Mouse (Mus musculus): ENCODE data around the gene Gm10153.
A peak's percentile ranks its signal among the peaks of the same experiment; 100 is the strongest.
"Not testable (repeated sequence)": the region's sequence is repeated elsewhere in the genome, so short reads cannot be mapped to it uniquely, and the experiment has no call there.

Gm10153 gene

GRCm38 (mm10) chr7:142190289-142190688, at the start of gene Gm10153:
Gm10153 (minus strand) TSS chr7:142190389.
- DNase-seq (ENCODE audit: low read depth, low spot score) = no peak

GRCm38 (mm10) chr7:142231540-142231939, 41.4 kb upstream of the Gm10153 start:
- DNase-seq (ENCODE audit: low read depth, low spot score) = no peak

- not testable (repeated sequence) for DNase-seq (ENCODE audit: low read depth, low spot score)
Measured at GRCm38 (mm10) chr7:142229871-142230270, 39.7 kb upstream of the Gm10153 start, which contains the start of gene Krtap5-5. Krtap5-5 (minus strand) TSS chr7:142229971.

- DNase-seq (ENCODE audit: low read depth, low spot score) = no peak
Measured at GRCm38 (mm10) chr7:142224518-142224917, 34.3 kb upstream of the Gm10153 start.

GRCm38 (mm10) chr7:142212136-142212535, 21.9 kb upstream of the Gm10153 start:
- DNase-seq (ENCODE audit: low read depth, low spot score) = not testable (repeated sequence)

GRCm38 (mm10) chr7:142211559-142211958, 21.4 kb upstream of the Gm10153 start, which contains the start of gene Gm7579:
Gm7579 (plus strand) TSS chr7:142211859.
- no peak for DNase-seq (ENCODE audit: low read depth, low spot score)

- DNase-seq (ENCODE audit: low read depth, low spot score) = not testable (repeated sequence)
Measured at GRCm38 (mm10) chr7:142206891-142207290, 16.7 kb upstream of the Gm10153 start.

GRCm38 (mm10) chr7:142205488-142205887, 15.3 kb upstream of the Gm10153 start:
- DNase-seq (ENCODE audit: low read depth, low spot score) = no peak

- no peak for DNase-seq (ENCODE audit: low read depth, low spot score)
Measured at GRCm38 (mm10) chr7:142201064-142201463, 10.9 kb upstream of the Gm10153 start, which contains the start of gene Krtap5-3. Krtap5-3 (plus strand) TSS chr7:142201364.

- DNase-seq (ENCODE audit: low read depth, low spot score) = no peak
Measured at GRCm38 (mm10) chr7:142198748-142199147, 8.6 kb upstream of the Gm10153 start.

- no peak for DNase-seq (ENCODE audit: low read depth, low spot score)
Measured at GRCm38 (mm10) chr7:142188156-142188555, 2.0 kb downstream of the Gm10153 start.

- no peak for DNase-seq (ENCODE audit: low read depth, low spot score)
Measured at GRCm38 (mm10) chr7:142181021-142181420, 9.2 kb downstream of the Gm10153 start.

- DNase-seq (ENCODE audit: low read depth, low spot score) = no peak
Measured at GRCm38 (mm10) chr7:142178685-142179084, 11.5 kb downstream of the Gm10153 start.

- DNase-seq (ENCODE audit: low read depth, low spot score) = not testable (repeated sequence)
Measured at GRCm38 (mm10) chr7:142175905-142176304, 14.3 kb downstream of the Gm10153 start, which contains the start of gene Krtap5-2. Krtap5-2 (minus strand) TSS chr7:142176005.

GRCm38 (mm10) chr7:142169836-142170235, 20.4 kb downstream of the Gm10153 start:
- DNase-seq (ENCODE audit: low read depth, low spot score) = peak; percentile 49

GRCm38 (mm10) chr7:142165639-142166038, 24.6 kb downstream of the Gm10153 start, which contains the start of gene Gm4553:
Gm4553 (minus strand) TSS chr7:142165739.
- not testable (repeated sequence) for DNase-seq (ENCODE audit: low read depth, low spot score)

- no peak for DNase-seq (ENCODE audit: low read depth, low spot score)
Measured at GRCm38 (mm10) chr7:142159366-142159765, 30.8 kb downstream of the Gm10153 start.

- not testable (repeated sequence) for DNase-seq (ENCODE audit: low read depth, low spot score)
Measured at GRCm38 (mm10) chr7:142157013-142157412, 33.2 kb downstream of the Gm10153 start, which contains the start of gene Gm29735. Gm29735 (minus strand) TSS chr7:142157113.

GRCm38 (mm10) chr7:142155308-142155707, 34.9 kb downstream of the Gm10153 start:
- no peak for DNase-seq (ENCODE audit: low read depth, low spot score)

- DNase-seq (ENCODE audit: low read depth, low spot score) = no peak
Measured at GRCm38 (mm10) chr7:142152191-142152590, 38.0 kb downstream of the Gm10153 start.

- no peak for DNase-seq (ENCODE audit: low read depth, low spot score)
Measured at GRCm38 (mm10) chr7:142148633-142149032, 41.6 kb downstream of the Gm10153 start.

- DNase-seq (ENCODE audit: low read depth, low spot score) = peak; percentile 61
Measured at GRCm38 (mm10) chr7:142146033-142146432, 44.2 kb downstream of the Gm10153 start.

- no peak for DNase-seq (ENCODE audit: low read depth, low spot score)
Measured at GRCm38 (mm10) chr7:142145413-142145940, 44.7 kb downstream of the Gm10153 start.
